Mouse (Mus musculus): ENCODE results near the gene Phrf1.

DNA sequence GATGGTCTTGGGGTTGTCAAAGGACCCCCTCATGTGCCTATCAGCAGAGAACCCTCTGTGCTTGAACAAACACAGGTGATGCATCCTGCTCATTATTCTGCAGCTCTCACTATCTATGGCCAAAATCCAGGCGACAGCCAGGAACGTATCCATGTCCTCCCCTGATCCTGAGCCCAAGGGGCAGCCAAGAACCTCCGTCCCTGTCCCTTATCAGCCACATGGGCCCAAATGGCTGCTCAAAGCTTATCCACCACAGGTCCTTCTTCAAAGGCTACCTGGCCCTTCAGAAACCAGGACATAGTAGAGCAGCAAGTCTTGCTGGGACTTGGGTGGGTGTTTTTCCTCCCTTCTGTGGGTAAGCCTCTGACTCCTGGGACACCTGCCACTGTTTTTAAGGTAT, 40.4 kb upstream of the Phrf1 start:
- no peak for TF ChIP-seq CTCF (IDR thresholded peaks at IDR 0.05; ENCODE audit: borderline replicate concordance, insufficient read depth, low read depth, low read length)
- TF ChIP-seq POLR2A (IDR thresholded peaks at IDR 0.05; ENCODE audit: borderline replicate concordance, insufficient read depth, low read length), result no peak

All from cerebellum, adult 2 months (tissue).